9 mouse cellular contexts compared by ENCODE assay signal in genomic region chr2:150643726-150644415, GRCm38 (mm10). TPM values are rescaled to one million over a fixed set of nuclear protein-coding genes. Genes with fewer than 3 reads are reported as not detected.
DNase-seq lines count a peak whose midpoint lies in the region; ATAC-seq and TF ChIP-seq lines count a peak whose summit lies in the region.
"Had no signal": no experiment of that assay in that cellular context is flagged by ENCODE, and none has a peak within 500 bp of the region (broad histone marks: within the 10 kb centered on the region; RNA-seq: fewer than 3 reads in every experiment).

No protein-coding gene starts in this region.

- no peaks in the 10 kb centered on the region for H3K4me1 ChIP-seq in kidney, embryonic 16.5 days (ENCODE audit: insufficient read depth, low read length)
- no peaks in the 10 kb centered on the region for H3K4me1 ChIP-seq in kidney, embryonic 15.5 days
- peaks cover 57% of the 10 kb centered on the region for H3K4me1 ChIP-seq in forebrain, embryonic 12.5 days
- peaks cover 48% of the 10 kb centered on the region for H3K4me1 ChIP-seq in neural tube, embryonic 13.5 days (replicated peaks)

- no peaks in the 10 kb centered on the region for H3K27me3 ChIP-seq in kidney, embryonic 16.5 days (ENCODE audit: insufficient read depth, low read length)
- H3K27me3 ChIP-seq in kidney, embryonic 15.5 days = no peaks in the 10 kb centered on the region
- H3K27me3 ChIP-seq in forebrain, embryonic 12.5 days = no peaks in the 10 kb centered on the region
- no peaks in the 10 kb centered on the region for H3K27me3 ChIP-seq in neural tube, embryonic 13.5 days

- H3K4me3 ChIP-seq in kidney, embryonic 16.5 days (ENCODE audit: low read length) = no peak overlapping the region
- no peak overlapping the region for H3K4me3 ChIP-seq in kidney, embryonic 15.5 days (replicated peaks)
- no peak overlapping the region for H3K4me3 ChIP-seq in forebrain, embryonic 12.5 days (replicated peaks)
- no peak overlapping the region for H3K4me3 ChIP-seq in left cerebral cortex, adult 2 months
- H3K4me3 ChIP-seq in neural tube, embryonic 13.5 days = no peak overlapping the region
- H3K4me3 ChIP-seq: megakaryocyte, embryonic 14.5 days had no signal

- H3K9me3 ChIP-seq in kidney, embryonic 16.5 days (ENCODE audit: low read length) = no peaks in the 10 kb centered on the region
- no peaks in the 10 kb centered on the region for H3K9me3 ChIP-seq in kidney, embryonic 15.5 days (replicated peaks)
- H3K9me3 ChIP-seq in forebrain, embryonic 12.5 days = no peaks in the 10 kb centered on the region
- no peaks in the 10 kb centered on the region for H3K9me3 ChIP-seq in neural tube, embryonic 13.5 days
- H3K9me3 ChIP-seq: megakaryocyte, embryonic 14.5 days had no signal

- H3K4me2 ChIP-seq in kidney, embryonic 16.5 days (replicated peaks; ENCODE audit: low read depth, low read length) = no peak overlapping the region
- H3K4me2 ChIP-seq in kidney, embryonic 15.5 days = no peak overlapping the region
- H3K4me2 ChIP-seq in forebrain, embryonic 12.5 days = peak overlapping the region; percentile 31; the same call in 1 of the 2 replicates
- peak overlapping the region; percentile 40 for H3K4me2 ChIP-seq in neural tube, embryonic 13.5 days

- DNase-seq in left cerebral cortex, adult 2 months (ENCODE audit: extremely low spot score in 1 of 2, low spot score in 2 of 2) = peak; percentile 22 to 67
- DNase-seq in adipocyte (ENCODE audit: low spot score) = no peak
- DNase-seq in kidney, postnatal 10 days = no peak
- no peak for DNase-seq in urinary bladder, adult 2 months (ENCODE audit: low spot score)

- intact Hi-C loops in left cerebral cortex, adult 2 months (cut with DNase I) = no loop called here

- no peak overlapping the region for H3K9ac ChIP-seq in kidney, embryonic 16.5 days (replicated peaks; ENCODE audit: low read length)
- no peak overlapping the region for H3K9ac ChIP-seq in kidney, embryonic 15.5 days
- H3K9ac ChIP-seq in forebrain, embryonic 12.5 days = no peak overlapping the region
- H3K9ac ChIP-seq in neural tube, embryonic 13.5 days = peak overlapping the region; percentile 54; the same call in 1 of the 2 replicates

- H3K27ac ChIP-seq in kidney, embryonic 16.5 days (ENCODE audit: low read length) = no peak overlapping the region
- H3K27ac ChIP-seq in kidney, embryonic 15.5 days = no peak overlapping the region
- peak overlapping the region; percentile 97 for H3K27ac ChIP-seq in forebrain, embryonic 12.5 days
- H3K27ac ChIP-seq in left cerebral cortex, adult 2 months = peak overlapping the region; percentile 74
- H3K27ac ChIP-seq in neural tube, embryonic 13.5 days (replicated peaks) = peak overlapping the region; percentile 94

- no peak for TF ChIP-seq CTCF in left cerebral cortex, adult 2 months (IDR thresholded peaks at IDR 0.05)

- ATAC-seq in kidney, embryonic 16.5 days (ENCODE audit: low FRiP score, low TSS enrichment) = peak; percentile 64; the same call in 1 of the 2 replicates
- ATAC-seq in kidney, embryonic 15.5 days (replicated peaks; ENCODE audit: low FRiP score) = no peak
- ATAC-seq in forebrain, embryonic 12.5 days (ENCODE audit: low FRiP score) = peak; percentile 99
- peak; percentile 99 for ATAC-seq in neural tube, embryonic 13.5 days (ENCODE audit: low read depth)

- 78% methylated on average over 8 of the region's 8 CpGs for WGBS in kidney, embryonic 16.5 days
- WGBS in kidney, embryonic 15.5 days = 85% methylated on average over 8 of the region's 8 CpGs
- WGBS in forebrain, embryonic 12.5 days = 19% methylated on average over 8 of the region's 8 CpGs
- 35% methylated on average over 8 of the region's 8 CpGs for WGBS in neural tube, embryonic 13.5 days

- H3K36me3 ChIP-seq in kidney, embryonic 16.5 days (ENCODE audit: insufficient read depth, low read length) = no peaks in the 10 kb centered on the region
- H3K36me3 ChIP-seq in kidney, embryonic 15.5 days = no peaks in the 10 kb centered on the region
- H3K36me3 ChIP-seq in forebrain, embryonic 12.5 days (replicated peaks) = peaks cover 25% of the 10 kb centered on the region; the same call in 1 of the 2 replicates
- 0 out of 2 replicates have a peak, but pooled peaks cover 9% of the 10 kb centered on the region for H3K36me3 ChIP-seq in neural tube, embryonic 13.5 days

RNA-seq across cellular contexts. Expression of gene Acss1, which starts 24.4 kb away (rescaled TPM):
- polyA plus RNA-seq in kidney, embryonic 16.5 days (2015; fragmentation: Nextera tagmentation; extraction: Ambion mirVana) = 14.5 and 15.7 TPM in 2 replicates
- 9.5 and 9.9 TPM in 2 replicates for polyA plus RNA-seq in kidney, embryonic 15.5 days (2015; fragmentation: Nextera tagmentation; extraction: Ambion mirVana)
- polyA plus RNA-seq in forebrain, embryonic 12.5 days (2016; fragmentation: Nextera tagmentation; extraction: Ambion mirVana) = 43.4 and 54.8 TPM in 2 replicates
- total RNA-seq in left cerebral cortex, adult 2 months (2021) = 10 to 100 TPM; 18.5 to 21.5 TPM
- polyA plus RNA-seq in neural tube, embryonic 13.5 days (2015; fragmentation: Nextera tagmentation; extraction: Ambion mirVana) = 17.7 and 18.4 TPM in 2 replicates
- 9.2 and 9.7 TPM in 2 replicates for polyA plus RNA-seq in urinary bladder, adult 2 months (2012; rRNA removed)

RNA-seq across cellular contexts. Expression of gene Apmap, which starts 35.5 kb away (rescaled TPM):
- polyA plus RNA-seq in kidney, embryonic 16.5 days (2015; fragmentation: Nextera tagmentation; extraction: Ambion mirVana) = 55.4 and 58.0 TPM in 2 replicates
- polyA plus RNA-seq in kidney, embryonic 15.5 days (2015; fragmentation: Nextera tagmentation; extraction: Ambion mirVana) = 46.0 and 47.6 TPM in 2 replicates
- polyA plus RNA-seq in forebrain, embryonic 12.5 days (2016; fragmentation: Nextera tagmentation; extraction: Ambion mirVana) = 35.7 and 36.4 TPM in 2 replicates
- 10 to 100 TPM; 49.5 to 56.7 TPM for total RNA-seq in left cerebral cortex, adult 2 months (2021)
- polyA plus RNA-seq in neural tube, embryonic 13.5 days (2015; fragmentation: Nextera tagmentation; extraction: Ambion mirVana) = 44.5 and 46.2 TPM in 2 replicates
- polyA plus RNA-seq in urinary bladder, adult 2 months (2012; rRNA removed) = 37.1 and 44.4 TPM in 2 replicates

RNA-seq across cellular contexts. Expression of gene Vsx1, which starts 45.3 kb away (rescaled TPM):
- polyA plus RNA-seq in kidney, embryonic 16.5 days (2015; fragmentation: Nextera tagmentation; extraction: Ambion mirVana) = not detected in 2 replicates
- not detected in 2 replicates for polyA plus RNA-seq in kidney, embryonic 15.5 days (2015; fragmentation: Nextera tagmentation; extraction: Ambion mirVana)
- polyA plus RNA-seq in forebrain, embryonic 12.5 days (2016; fragmentation: Nextera tagmentation; extraction: Ambion mirVana) = 0.06 and 0.11 TPM in 2 replicates
- total RNA-seq in left cerebral cortex, adult 2 months (2021) = under 1 TPM in 1 of 2 experiments, not detected in 1; 0.11 TPM
- 0.13 and 0.15 TPM in 2 replicates for polyA plus RNA-seq in neural tube, embryonic 13.5 days (2015; fragmentation: Nextera tagmentation; extraction: Ambion mirVana)
- polyA plus RNA-seq in urinary bladder, adult 2 months (2012; rRNA removed) = not detected in 2 replicates

Comparison
In these comparisons a context has a peak if more than half of its experiments do, and no peak if none do; other contexts are left out.
1. H3K27ac ChIP-seq: peak in forebrain, embryonic 12.5 days (single experiment), left cerebral cortex, adult 2 months (single experiment) and neural tube, embryonic 13.5 days (single experiment); none in kidney, embryonic 16.5 days (single experiment) and kidney, embryonic 15.5 days (single experiment).
2. H3K4me2 ChIP-seq: peak in forebrain, embryonic 12.5 days (single experiment) and neural tube, embryonic 13.5 days (single experiment); none in kidney, embryonic 16.5 days (single experiment) and kidney, embryonic 15.5 days (single experiment).
3. DNase-seq: peak in left cerebral cortex, adult 2 months (2 of 2); none in adipocyte (single experiment), kidney, postnatal 10 days (single experiment) and urinary bladder, adult 2 months (single experiment).